Mouse (Mus musculus): ENCODE data around the gene Tubg1. TPM values are rescaled to one million over a fixed set of nuclear protein-coding genes. Genes with fewer than 3 reads are reported as not detected.

Tubg1 gene
- total RNA-seq, 2 experiments from 2014 or later = 22.0 to 30.2 TPM

DNA sequence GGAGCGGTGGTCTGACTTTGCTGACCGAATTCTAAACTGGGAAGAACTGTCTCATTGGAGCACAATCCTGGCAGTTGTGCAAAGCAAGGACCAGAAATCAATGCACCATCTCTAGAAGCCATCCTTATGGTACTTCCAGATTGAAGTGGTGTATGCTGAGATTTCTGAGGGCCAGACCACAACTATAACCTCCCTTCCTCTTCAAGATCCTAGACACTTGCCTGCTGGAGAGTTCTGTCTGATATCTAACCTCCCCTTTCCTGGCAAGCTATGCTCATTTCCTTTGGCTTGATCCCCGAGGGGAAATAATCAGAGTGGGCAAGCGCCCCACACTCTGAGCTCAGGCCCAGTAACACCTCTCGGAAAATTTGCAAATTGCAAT is 52.7 kb downstream of the Tubg1 start:
- TF ChIP-seq CTCF (IDR thresholded peaks at IDR 0.05) = no peak
- intact Hi-C loops (cut with DNase I) = loop anchor here (2.0 to 5.0 kb wide), 2 partner anchors 54 to 190 kb away; partner anchors contain the start of genes Retreg3 and Tubg1
- DNase-seq = no peak
- H3K4me3 ChIP-seq = peak overlapping the region; percentile 89
- peak overlapping the region; percentile 93 for H3K27ac ChIP-seq

DNA sequence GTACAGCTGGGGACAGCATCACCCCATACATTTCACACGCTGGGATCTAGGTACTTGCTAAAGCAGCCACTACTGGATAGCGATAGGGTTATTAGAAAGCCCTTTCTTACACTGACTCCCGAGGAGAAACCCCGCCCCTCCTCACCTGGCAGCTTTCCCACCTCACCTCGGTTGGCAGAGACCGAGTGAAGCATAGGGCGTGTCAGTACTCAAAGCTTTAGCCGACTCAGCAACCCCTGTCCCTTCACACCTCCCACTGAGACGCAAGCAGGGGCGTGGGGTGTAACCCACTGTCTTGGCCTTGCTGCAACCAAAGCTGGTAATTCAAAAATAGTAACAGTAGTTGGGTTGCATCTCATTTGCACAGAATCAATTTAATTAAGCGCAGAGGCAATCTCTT is 53.4 kb downstream of the Tubg1 start:
- intact Hi-C loops (cut with DNase I) = loop anchor here (1.0 to 5.0 kb wide), 3 partner anchors 54 to 191 kb away; partner anchors contain the start of genes Psmc3ip, Retreg3 and Tubg1
- peak; percentile 66 for DNase-seq
- peak overlapping the region; percentile 93 for H3K27ac ChIP-seq
- TF ChIP-seq CTCF (IDR thresholded peaks at IDR 0.05) = no peak
- peak overlapping the region; percentile 71 for H3K4me3 ChIP-seq

DNA sequence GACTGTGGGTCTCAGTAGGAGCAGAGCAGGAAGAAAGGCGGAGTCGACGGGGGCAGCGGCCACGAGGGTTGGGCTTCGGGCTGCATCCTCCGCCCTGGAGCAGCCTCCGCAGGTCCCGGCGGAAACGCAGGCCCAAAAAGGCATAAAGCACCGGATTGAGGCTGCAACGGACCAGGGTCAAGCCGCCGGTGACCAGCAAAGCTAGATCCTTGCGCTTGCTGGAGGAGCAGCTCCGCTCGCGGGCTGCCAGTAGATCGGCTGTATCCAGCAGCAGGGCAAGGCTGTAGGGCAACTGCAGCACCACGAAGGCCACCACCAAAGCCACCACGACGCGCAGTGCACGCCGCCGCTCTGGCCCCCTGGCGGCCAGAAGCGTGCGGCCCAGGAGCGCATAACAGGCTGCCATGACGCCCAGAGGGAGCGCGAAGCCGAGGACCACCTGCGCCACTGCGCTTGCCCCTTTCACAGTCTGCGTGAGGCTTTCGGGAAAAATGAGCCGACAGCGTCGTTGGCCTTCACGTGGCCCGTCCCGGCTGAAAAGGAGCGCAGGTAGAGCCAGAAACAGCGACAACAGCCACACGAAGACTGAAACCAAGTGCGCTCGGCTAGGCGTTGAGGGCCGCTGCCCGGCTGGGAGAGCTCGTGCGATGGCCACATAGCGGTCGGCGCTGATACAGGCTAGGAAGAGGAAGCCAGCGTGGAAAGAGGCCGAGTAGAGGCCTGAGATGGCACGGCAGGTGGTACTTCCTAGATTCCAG is 54.1 kb downstream of the Tubg1 start:
- intact Hi-C loops (cut with DNase I) = loop anchor here (1.0 to 5.0 kb wide), 3 partner anchors 55 to 192 kb away; partner anchors contain the start of genes Psmc3ip, Retreg3 and Tubg1
- peak overlapping the region; percentile 93 for H3K27ac ChIP-seq
- peak; percentile 98 for TF ChIP-seq CTCF (IDR thresholded peaks at IDR 0.05)
- DNase-seq = peak; percentile 88
- peak overlapping the region; percentile 71 for H3K4me3 ChIP-seq

DNA sequence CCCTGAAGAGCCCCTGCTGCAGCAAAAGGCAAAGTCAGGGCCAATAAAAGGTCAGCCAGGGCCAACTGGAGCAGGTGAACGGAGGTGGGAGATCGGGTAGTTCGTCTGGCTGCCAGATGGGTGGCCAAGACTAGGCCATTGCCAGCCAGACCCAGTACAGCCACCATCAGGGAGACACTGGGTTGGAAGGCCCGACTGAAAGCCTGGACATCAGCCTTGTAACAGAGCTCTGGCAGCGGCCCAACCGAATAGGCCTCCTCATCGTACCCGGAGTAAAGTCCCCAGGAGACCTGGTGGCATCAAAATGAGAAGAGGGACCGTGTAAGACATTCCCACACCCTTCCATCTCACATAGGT is 54.6 kb downstream of the Tubg1 start:
- TF ChIP-seq CTCF (IDR thresholded peaks at IDR 0.05) = no peak
- intact Hi-C loops (cut with DNase I) = loop anchor here (5.0 kb wide), 1 partner anchor 192 kb away; no protein-coding TSS in a partner anchor
- peak overlapping the region; percentile 71 for H3K4me3 ChIP-seq
- DNase-seq = peak; percentile 64
- peak overlapping the region; percentile 93 for H3K27ac ChIP-seq

DNA sequence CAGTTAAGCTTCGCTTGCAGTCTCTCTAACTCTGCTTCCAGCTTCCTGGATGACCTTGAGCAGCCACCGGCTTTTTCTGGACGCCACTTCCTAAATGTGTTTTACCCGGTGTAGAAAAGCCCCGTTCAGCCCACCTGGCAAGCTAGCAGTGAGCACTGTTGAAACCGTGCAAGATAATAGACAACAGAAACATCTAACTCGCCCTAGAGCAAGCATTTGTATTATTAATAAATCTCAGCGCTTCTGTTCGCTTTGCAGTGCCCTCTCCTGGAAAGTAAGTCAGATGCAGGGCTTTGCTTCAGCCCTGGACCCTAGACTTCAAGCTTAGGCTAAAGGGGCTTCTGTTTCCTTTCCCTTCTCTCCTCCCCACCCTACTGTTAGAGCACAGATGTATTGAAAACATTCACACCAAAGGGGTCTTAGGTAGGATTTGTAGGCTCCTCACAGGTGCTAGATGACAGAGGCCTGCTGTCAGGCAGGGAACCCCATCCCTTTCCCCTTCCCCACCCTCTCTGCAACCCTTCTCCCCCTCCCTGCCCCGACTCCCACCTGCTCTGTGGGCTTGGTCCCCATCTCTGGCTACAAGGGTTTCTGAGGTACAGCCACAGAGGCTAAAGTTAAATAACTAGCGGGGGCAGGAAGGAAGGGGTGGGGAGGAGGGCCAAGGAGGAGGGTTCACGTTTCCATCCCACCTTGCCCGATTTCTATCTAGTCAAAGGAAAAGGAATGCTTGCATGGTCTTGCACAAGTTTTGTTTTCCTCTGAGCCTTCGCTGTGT is 55.3 kb downstream of the Tubg1 start, which contains the start of gene Ccr10:
Gene Ccr10, minus strand, starts transcription at position 593 of the 778 bp plus-strand sequence.
- intact Hi-C loops (cut with DNase I) = loop anchor here (5.0 kb wide), 3 partner anchors 93 to 283 kb away; partner anchors contain the start of gene Coasy
- peak; percentile 64 for TF ChIP-seq CTCF (IDR thresholded peaks at IDR 0.05)
- Histone ChIP-seq H3K27ac (peak within 1 kb of the TSS; percentile 93), H3K4me3 (peak within 1 kb of the TSS; percentile 71)
- DNase-seq = no peak

DNA sequence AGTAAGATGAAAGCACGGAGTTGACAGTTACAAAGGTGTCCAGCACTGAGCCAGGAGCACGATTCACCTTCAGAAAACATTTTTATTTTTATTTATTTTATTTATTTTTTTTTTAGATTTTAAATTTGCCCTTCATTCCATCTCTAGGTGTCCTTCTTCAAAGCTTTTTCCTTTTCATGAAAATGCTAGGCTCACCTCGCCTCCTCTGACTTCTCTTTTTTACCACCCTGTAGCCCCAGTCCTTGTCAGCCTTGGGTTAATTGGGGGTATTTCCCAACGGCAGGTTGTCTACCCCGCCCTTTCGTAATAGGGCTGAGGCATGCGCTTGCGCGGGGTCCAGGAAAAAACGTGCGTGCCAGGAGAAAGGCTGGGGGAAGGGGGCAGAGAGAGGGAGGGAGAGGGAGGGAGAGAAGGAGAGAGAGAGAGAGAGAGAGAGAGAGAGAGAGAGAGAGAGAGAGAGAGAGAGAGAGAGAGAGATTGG is 55.9 kb downstream of the Tubg1 start:
- intact Hi-C loops (cut with DNase I) = loop anchor here (5.0 kb wide), 2 partner anchors 93 to 283 kb away; partner anchors contain the start of gene Coasy
- no peak for DNase-seq
- TF ChIP-seq CTCF (IDR thresholded peaks at IDR 0.05) = no peak
- H3K27ac ChIP-seq = no peak overlapping the region; the same call in 1 of the 2 replicates
- peak overlapping the region; percentile 61 for H3K4me3 ChIP-seq

Small RNAs within 50 kb of the gene (microRNA-seq; reads per million reads assigned to microRNA genes)
- not detected for gene Gm27626

Other genes with a start within 250 kb of the Tubg1 start
- gene Stat3, start 180.4 kb upstream of the Tubg1 start, total RNA-seq (2021) = 10 to 100 TPM; 40.6 to 44.2 TPM
- 100 to 1,000 TPM; 133 to 149 TPM for gene Cavin1, start 149.1 kb upstream of the Tubg1 start, total RNA-seq (2021)
- 10 to 100 TPM; 59.6 to 65.2 TPM for gene Atp6v0a1, start 110.5 kb upstream of the Tubg1 start, total RNA-seq (2021)
- 1 to 10 TPM; 3.3 to 4.1 TPM for gene Naglu, start 49.9 kb upstream of the Tubg1 start, total RNA-seq (2021)
- under 1 TPM in 1 of 2 experiments, not detected in 1; 0.18 TPM for gene Hsd17b1, start 41.5 kb upstream of the Tubg1 start, total RNA-seq (2021)
- 1 to 10 TPM; 7.1 to 9.8 TPM for gene Coasy, start 37.4 kb upstream of the Tubg1 start, total RNA-seq (2021)
- gene Mlx, start 32.7 kb upstream of the Tubg1 start, total RNA-seq (2021) = 10 to 100 TPM; 12.5 to 14.4 TPM
- 1 to 10 TPM; 1.5 to 2.2 TPM for gene Psmc3ip, start 24.5 kb upstream of the Tubg1 start, total RNA-seq (2021)
- gene Retreg3, start within 50 bp of the Tubg1 start, total RNA-seq (2021) = 10 to 100 TPM; 30.3 to 31.1 TPM
- 1 to 10 TPM; 2.4 to 3.6 TPM for gene Tubg2, start 36.0 kb downstream of the Tubg1 start, total RNA-seq (2021)
- gene Cntnap1, start 50.6 kb downstream of the Tubg1 start, total RNA-seq (2021) = 1 to 10 TPM; 1.2 to 1.6 TPM
- gene Plekhh3, start 51.4 kb downstream of the Tubg1 start, total RNA-seq (2021) = 10 to 100 TPM; 20.7 to 35.3 TPM
- gene Ccr10, start 55.5 kb downstream of the Tubg1 start, total RNA-seq (2021) = not detected
- 10 to 100 TPM; 25.9 to 26.3 TPM for gene Ezh1, start 106.5 kb downstream of the Tubg1 start, total RNA-seq (2021)
- gene Ramp2, start 126.1 kb downstream of the Tubg1 start, total RNA-seq (2021) = 10 to 100 TPM; 34.8 to 37.0 TPM
- gene Vps25, start 133.8 kb downstream of the Tubg1 start, total RNA-seq (2021) = 10 to 100 TPM; 40.2 to 53.4 TPM
- gene Wnk4, start 140.6 kb downstream of the Tubg1 start, total RNA-seq (2021) = under 1 TPM; 0.08 to 0.22 TPM
- gene Cntd1, start 159.1 kb downstream of the Tubg1 start, total RNA-seq (2021) = under 1 TPM; 0.20 to 0.36 TPM
- gene Coa3, start 159.2 kb downstream of the Tubg1 start, total RNA-seq (2021) = 10 to 100 TPM; 63.0 to 87.7 TPM
- gene Becn1, start 182.3 kb downstream of the Tubg1 start, total RNA-seq (2021) = 10 to 100 TPM; 79.6 to 85.8 TPM
- 10 to 100 TPM; 70.0 to 71.6 TPM for gene Psme3, start 196.3 kb downstream of the Tubg1 start, total RNA-seq (2021)
- gene Aoc2, start 205.1 kb downstream of the Tubg1 start, total RNA-seq (2021) = 1 to 10 TPM in 1 of 2 experiments, under 1 TPM in 1; 0.64 to 1.4 TPM
- 1 to 10 TPM; 4.0 to 6.1 TPM for gene Aoc3, start 210.7 kb downstream of the Tubg1 start, total RNA-seq (2021)
- not detected for gene G6pc, start 247.6 kb downstream of the Tubg1 start, total RNA-seq (2021)